Comparison of ENCODE assay signal across 9 mouse cellular contexts in the genomic region with DNA sequence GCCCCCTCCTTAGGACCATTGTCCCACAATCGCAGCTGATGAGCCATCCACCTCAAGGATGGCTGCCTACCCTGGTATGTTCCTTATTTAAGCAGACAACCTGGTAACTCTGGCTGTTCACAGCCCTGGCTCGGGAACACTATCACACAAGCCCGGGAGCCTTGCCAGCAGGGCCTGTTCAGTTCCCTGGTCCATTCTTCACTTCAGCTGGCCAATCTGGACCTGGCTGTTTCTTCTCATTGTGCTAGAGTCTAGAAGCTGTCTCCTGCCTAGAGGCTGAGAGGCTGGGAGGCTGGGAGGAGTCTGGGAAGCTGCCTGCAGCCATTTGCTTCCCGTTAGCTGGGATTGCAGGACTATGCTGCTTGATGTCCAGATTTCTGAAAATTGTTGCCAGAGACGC. TPM values are rescaled to one million over a fixed set of nuclear protein-coding genes. Genes with fewer than 3 reads are reported as not detected.
DNase-seq lines count a peak whose midpoint lies in the region; ATAC-seq and TF ChIP-seq lines count a peak whose summit lies in the region.
"Had no signal": no experiment of that assay in that cellular context is flagged by ENCODE, and none has a peak within 500 bp of the region (broad histone marks: within the 10 kb centered on the region; RNA-seq: fewer than 3 reads in every experiment).

No protein-coding gene starts in this region.

- H3K9ac ChIP-seq in forebrain, postnatal 0 days = no peak overlapping the region
- H3K9ac ChIP-seq in heart, embryonic 14.5 days (ENCODE audit: low read length) = peak overlapping the region; percentile 12; the same call in 1 of the 2 replicates
- no peak overlapping the region for H3K9ac ChIP-seq in midbrain, embryonic 13.5 days (replicated peaks)

- H3K4me2 ChIP-seq in forebrain, postnatal 0 days (ENCODE audit: low read depth) = no peak overlapping the region
- no peak overlapping the region for H3K4me2 ChIP-seq in heart, embryonic 14.5 days (ENCODE audit: low read length)
- H3K4me2 ChIP-seq in midbrain, embryonic 13.5 days (replicated peaks) = no peak overlapping the region
- H3K4me2 ChIP-seq: liver, embryonic 11.5 days had no signal

- no peaks in the 10 kb centered on the region for H3K9me3 ChIP-seq in forebrain, postnatal 0 days (ENCODE audit: low read length)
- H3K9me3 ChIP-seq in forebrain, embryonic 10.5 days = no peaks in the 10 kb centered on the region
- H3K9me3 ChIP-seq in heart, embryonic 14.5 days (ENCODE audit: control insufficient read depth, low read length) = no peaks in the 10 kb centered on the region
- H3K9me3 ChIP-seq in midbrain, embryonic 13.5 days = no peaks in the 10 kb centered on the region

- no peak overlapping the region for H3K4me3 ChIP-seq in forebrain, postnatal 0 days (ENCODE audit: low read depth, low read length)
- no peak overlapping the region for H3K4me3 ChIP-seq in forebrain, embryonic 10.5 days
- no peak overlapping the region for H3K4me3 ChIP-seq in heart, embryonic 14.5 days (ENCODE audit: control insufficient read depth in 1 of 2, insufficient read depth in 1 of 2, low read depth in 1 of 2, low read length in 2 of 2)
- no peak overlapping the region for H3K4me3 ChIP-seq in midbrain, embryonic 13.5 days (replicated peaks)

- no peak overlapping the region for H3K27ac ChIP-seq in forebrain, postnatal 0 days (ENCODE audit: low read depth, low read length)
- no peak overlapping the region for H3K27ac ChIP-seq in forebrain, embryonic 10.5 days
- peak overlapping the region; percentile 10 to 55; a peak in 3 of 4 replicates for H3K27ac ChIP-seq in heart, embryonic 14.5 days (replicated peaks in 1 of 2; ENCODE audit: control insufficient read depth in 1 of 2, insufficient read depth in 1 of 2, low read depth in 2 of 2, low read length in 2 of 2)
- H3K27ac ChIP-seq in midbrain, embryonic 13.5 days = no peak overlapping the region

- no peaks in the 10 kb centered on the region for H3K27me3 ChIP-seq in forebrain, postnatal 0 days (ENCODE audit: insufficient read depth, low read length)
- no peaks in the 10 kb centered on the region for H3K27me3 ChIP-seq in forebrain, embryonic 10.5 days (ENCODE audit: poor library complexity, severe bottlenecking)
- H3K27me3 ChIP-seq in heart, embryonic 14.5 days (ENCODE audit: control insufficient read depth, insufficient read depth, low read length) = no peaks in the 10 kb centered on the region
- no peaks in the 10 kb centered on the region for H3K27me3 ChIP-seq in midbrain, embryonic 13.5 days

- 0 out of 2 replicates have a peak, but pooled peaks cover 4% of the 10 kb centered on the region for H3K36me3 ChIP-seq in forebrain, postnatal 0 days (ENCODE audit: insufficient read depth)
- no peaks in the 10 kb centered on the region for H3K36me3 ChIP-seq in forebrain, embryonic 10.5 days (replicated peaks)
- H3K36me3 ChIP-seq in heart, embryonic 14.5 days (ENCODE audit: control insufficient read depth, insufficient read depth, low read length) = peaks cover 14% of the 10 kb centered on the region
- no peaks in the 10 kb centered on the region for H3K36me3 ChIP-seq in midbrain, embryonic 13.5 days

- WGBS in forebrain, postnatal 0 days = 54% methylated on average over 5 of the region's 5 CpGs
- WGBS in forebrain, embryonic 10.5 days = 84% methylated on average over 5 of the region's 5 CpGs
- WGBS in heart, embryonic 14.5 days = 50% methylated on average over 5 of the region's 5 CpGs
- 81% methylated on average over 5 of the region's 5 CpGs for WGBS in midbrain, embryonic 13.5 days

- H3K4me1 ChIP-seq in forebrain, postnatal 0 days (ENCODE audit: insufficient read depth) = no peaks in the 10 kb centered on the region
- peaks cover 24% of the 10 kb centered on the region for H3K4me1 ChIP-seq in forebrain, embryonic 10.5 days
- peaks cover 17 to 33% of the 10 kb centered on the region in 2 experiments for H3K4me1 ChIP-seq in heart, embryonic 14.5 days (ENCODE audit: control insufficient read depth in 2 of 2, insufficient read depth in 2 of 2, low read length in 2 of 2)
- 0 out of 2 replicates have a peak, but pooled peaks cover 6% of the 10 kb centered on the region for H3K4me1 ChIP-seq in midbrain, embryonic 13.5 days (replicated peaks)

- TF ChIP-seq CTCF in forebrain, postnatal 0 days (IDR thresholded peaks at IDR 0.05; ENCODE audit: low read depth) = no peak

- ATAC-seq in forebrain, postnatal 0 days = peak; percentile 12; the same call in 1 of the 2 replicates
- ATAC-seq in heart, embryonic 14.5 days (ENCODE audit: insufficient number of reproducible peaks, insufficient read depth, low FRiP score, low read depth) = peak; percentile 35
- ATAC-seq in granulocyte monocyte progenitor cell, adult 5-6 weeks (replicated peaks; ENCODE audit: poor library complexity, severe bottlenecking) = no peak
- ATAC-seq in midbrain, embryonic 13.5 days = no peak

- DNase-seq in forebrain, postnatal 0 days = peak; percentile 28
- no peak for DNase-seq in forebrain, embryonic 10.5 days (ENCODE audit: extremely low spot score, low spot score)
- peak; percentile 28 for DNase-seq in Muller cell, postnatal 12 days (ENCODE audit: inconsistent ontology term)
- peak; percentile 80 to 88 for DNase-seq in cerebellum, postnatal 25 days
- no peak for DNase-seq in kidney, postnatal 25 days

RNA-seq across cellular contexts. Expression of a gene that starts 28.9 kb away (rescaled TPM):
- 0.19 TPM in 1 of 2 replicates, not detected in the other for total RNA-seq in forebrain, postnatal 0 days (2014; rRNA removed)
- 0.10 and 0.27 TPM in 2 replicates for polyA plus RNA-seq in forebrain, postnatal 0 days (2015; fragmentation: Nextera tagmentation; extraction: Ambion mirVana)
- polyA plus RNA-seq in forebrain, embryonic 10.5 days (2016; fragmentation: Nextera tagmentation; extraction: Ambion mirVana) = 0.83 and 1.6 TPM in 2 replicates
- 4.7 and 5.6 TPM in 2 replicates for polyA plus RNA-seq in heart, embryonic 14.5 days (2014; fragmentation: Nextera tagmentation; extraction: Ambion mirVana)
- total RNA-seq in granulocyte monocyte progenitor cell, adult 5-6 weeks (2014; fragmentation: Nextera tagmentation) = 1.8 TPM in 1 of 2 replicates, not detected in the other
- total RNA-seq in granulocyte monocyte progenitor cell, adult 5-6 weeks (2017) = not detected in 2 replicates
- polyA plus RNA-seq in midbrain, embryonic 13.5 days (2015; fragmentation: Nextera tagmentation; extraction: Ambion mirVana) = 0.16 TPM in 1 of 2 replicates, not detected in the other

Comparison
In these comparisons a context has a peak if more than half of its experiments do, and no peak if none do; other contexts are left out.
1. DNase-seq: peak in forebrain, postnatal 0 days (single experiment), Muller cell, postnatal 12 days (single experiment) and cerebellum, postnatal 25 days (2 of 2); none in forebrain, embryonic 10.5 days (single experiment) and kidney, postnatal 25 days (0 of 2).
2. ATAC-seq: peak in forebrain, postnatal 0 days (single experiment) and heart, embryonic 14.5 days (single experiment); none in granulocyte monocyte progenitor cell, adult 5-6 weeks (single experiment) and midbrain, embryonic 13.5 days (single experiment).
3. H3K27ac ChIP-seq: peak in heart, embryonic 14.5 days (2 of 2); none in forebrain, postnatal 0 days (single experiment), forebrain, embryonic 10.5 days (single experiment) and midbrain, embryonic 13.5 days (single experiment).